Mouse (Mus musculus) embryonic facial prominence, embryonic 12.5 days (tissue): ENCODE results near the gene Plekhm3. TPM values are rescaled to one million over a fixed set of nuclear protein-coding genes. Genes with fewer than 3 reads are reported as not detected.

Source experiments
- ATAC-seq: fragments of 200-750 bp; cut with Nextera tagmentation; 2 replicates; pipeline ENCODE4 v1.8.0; 2017; ENCODE audit not compliant: insufficient number of reproducible peaks, insufficient read depth, low FRiP score, low TSS enrichment
- H3K27ac ChIP-seq: fragments of 300-500 bp; sonication (generic); 2 replicates; pipeline ENCODE4 v1.5.1; 2016; ENCODE audit warnings: mild to moderate bottlenecking
- H3K27me3 ChIP-seq: fragments of 300-500 bp; sonication (generic); 2 replicates; pipeline ENCODE4 v1.6.1; 2016; ENCODE audit warnings: mild to moderate bottlenecking, moderate library complexity
- H3K36me3 ChIP-seq: fragments of 300-500 bp; sonication (generic); 2 replicates; pipeline ENCODE4 v1.6.1; 2016; ENCODE audit warnings: mild to moderate bottlenecking
- H3K4me1 ChIP-seq: fragments of 300-500 bp; sonication (generic); 2 replicates; pipeline ENCODE4 v1.6.1; 2016
- H3K4me2 ChIP-seq: fragments of 300-500 bp; sonication (generic); replicated peaks from 2 replicates; pipeline ENCODE4 v1.6.1; 2016; ENCODE audit warnings: mild to moderate bottlenecking, moderate library complexity
- H3K4me3 ChIP-seq: fragments of 300-500 bp; sonication (generic); 2 replicates; pipeline ENCODE4 v1.5.1; 2016; ENCODE audit warnings: mild to moderate bottlenecking
- H3K9ac ChIP-seq: fragments of 300-500 bp; sonication (generic); 2 replicates; pipeline ENCODE4 v1.6.1; 2016; ENCODE audit warnings: mild to moderate bottlenecking, moderate library complexity
- H3K9me3 ChIP-seq: fragments of 300-500 bp; sonication (generic); 2 replicates; pipeline ENCODE4 v1.6.1; 2016; ENCODE audit warnings: mild to moderate bottlenecking, moderate library complexity
- WGBS: fragments of 180-500 bp; shearing (Covaris S2); methylation state at CpG from one replicate; pipeline ENCODE4 v1.1.7; 2016; 5-methylcytosine and 5-hydroxymethylcytosine counted together
- polyA plus RNA-seq: library from polyadenylated mRNA; unstranded; fragments of >200 nt; fragmentation: Nextera tagmentation; extraction: Ambion mirVana; gene quantifications from 2 replicates; pipeline ENCODE4 v1.2.1, GENCODE M21; 2016

Plekhm3 gene
- polyA plus RNA-seq, 1 experiment from 2014 or later = 10.2 TPM

DNA sequence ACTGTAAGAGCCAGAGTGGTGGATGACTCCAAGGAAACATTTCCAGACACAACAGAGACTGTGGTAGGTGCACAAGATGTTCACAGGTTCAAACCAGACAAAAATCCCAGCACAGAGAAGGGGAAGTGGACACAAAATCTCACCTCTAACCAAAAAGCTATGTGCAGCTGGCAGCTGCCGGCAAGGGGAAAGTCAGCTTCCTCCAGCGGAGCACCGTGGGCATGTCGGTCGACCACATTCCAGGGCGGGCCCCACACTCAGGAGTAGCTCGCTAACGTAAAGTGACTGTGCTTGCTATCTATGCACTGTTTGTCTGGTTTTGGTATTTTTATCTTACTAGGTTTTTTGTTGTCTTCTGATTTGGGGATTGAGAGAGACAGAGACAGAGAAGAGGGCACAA is 7.2 kb downstream of the Plekhm3 start:
- H3K27ac ChIP-seq = no peak overlapping the region
- no peaks in the 10 kb centered on the region for H3K27me3 ChIP-seq
- no peak for ATAC-seq
- H3K4me3 ChIP-seq = no peak overlapping the region
- WGBS = 80% methylated on average over 8 of the region's 8 CpGs
- no peak overlapping the region for H3K4me2 ChIP-seq
- no peaks in the 10 kb centered on the region for H3K9me3 ChIP-seq
- no peak overlapping the region for H3K9ac ChIP-seq
- H3K36me3 ChIP-seq = no peaks in the 10 kb centered on the region
- no peaks in the 10 kb centered on the region for H3K4me1 ChIP-seq

DNA sequence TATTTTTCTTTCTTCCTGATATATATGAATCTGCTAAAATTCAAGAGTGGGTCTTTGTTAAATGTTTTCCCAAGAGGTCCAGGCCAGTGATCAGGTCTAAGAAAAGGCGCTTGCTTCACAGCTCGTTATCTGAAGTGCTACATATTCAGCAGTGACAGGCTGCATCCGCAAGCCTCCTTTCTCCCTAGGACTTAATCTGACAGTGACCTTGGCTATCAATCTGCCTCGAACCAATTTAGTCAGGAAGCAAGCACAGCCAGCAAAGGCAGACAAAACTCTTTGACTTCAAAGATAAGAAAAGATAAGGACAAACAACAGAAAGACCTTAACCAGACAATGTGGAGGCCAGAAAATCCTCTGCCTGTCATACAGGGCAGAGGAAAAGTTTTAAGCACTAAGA is 10.5 kb downstream of the Plekhm3 start:
- Histone ChIP-seq H3K36me3 (peaks cover 6% of the 10 kb centered on the region; the same call in 1 of the 2 replicates), H3K4me3 (no peak overlapping the region), H3K4me2 (no peak overlapping the region), H3K27ac (no peak overlapping the region), H3K4me1 (no peaks in the 10 kb centered on the region), H3K9me3 (no peaks in the 10 kb centered on the region), H3K9ac (no peak overlapping the region), H3K27me3 (no peaks in the 10 kb centered on the region)
- no peak for ATAC-seq
- 62% methylated on average over 4 of the region's 4 CpGs for WGBS

DNA sequence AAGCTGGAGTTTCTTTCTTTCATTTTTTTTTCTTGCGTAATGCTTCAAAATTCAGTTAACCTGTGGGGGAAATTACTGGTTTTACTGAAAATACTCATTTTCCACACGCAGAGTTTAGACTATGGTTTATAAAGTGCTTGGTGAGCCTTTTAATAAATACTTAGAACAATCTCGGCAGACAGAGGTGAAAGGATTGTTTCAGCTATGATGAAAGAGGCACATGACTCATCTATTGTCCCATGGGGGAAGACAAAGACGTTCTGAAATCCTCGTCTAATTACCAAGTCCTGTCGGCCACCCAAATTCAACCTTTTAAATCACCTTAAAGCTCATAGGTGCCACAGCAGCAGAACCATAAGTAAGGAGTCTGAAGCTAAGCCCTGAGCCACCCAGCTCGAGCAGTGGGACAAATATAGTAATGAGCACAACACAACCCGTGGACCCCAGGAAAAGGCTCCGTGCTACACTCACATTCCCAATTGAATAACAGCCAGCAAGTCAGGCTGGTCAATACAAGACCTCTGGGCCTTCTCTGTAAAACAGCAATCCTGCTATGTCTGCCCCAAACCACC is 11.3 kb downstream of the Plekhm3 start:
- no peak overlapping the region for H3K27ac ChIP-seq
- no peaks in the 10 kb centered on the region for H3K9me3 ChIP-seq
- no peaks in the 10 kb centered on the region for H3K4me1 ChIP-seq
- 77% methylated on average over 9 of the region's 9 CpGs for WGBS
- H3K4me2 ChIP-seq = no peak overlapping the region
- peaks cover 6% of the 10 kb centered on the region; the same call in 1 of the 2 replicates for H3K36me3 ChIP-seq
- H3K27me3 ChIP-seq = no peaks in the 10 kb centered on the region
- H3K4me3 ChIP-seq = no peak overlapping the region
- no peak for ATAC-seq
- H3K9ac ChIP-seq = no peak overlapping the region

DNA sequence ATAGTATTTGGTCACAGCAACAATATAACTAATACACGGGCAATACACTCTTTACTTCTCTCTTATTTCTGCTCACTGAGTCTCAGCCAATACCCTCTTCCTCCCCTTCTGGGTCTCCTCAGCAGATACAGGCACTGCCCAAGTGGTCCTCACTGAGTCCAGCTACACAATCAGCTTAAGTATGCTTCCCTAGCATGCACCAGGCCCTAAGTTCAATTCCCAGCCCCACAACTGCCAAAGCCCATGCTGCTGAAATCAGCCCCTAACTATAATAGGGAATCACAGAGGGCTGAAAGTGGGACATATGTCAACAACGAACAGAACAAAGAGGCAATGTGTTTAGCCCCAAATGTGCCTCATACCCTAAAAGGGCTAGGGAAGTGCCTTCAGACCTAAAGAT is 11.9 kb downstream of the Plekhm3 start:
- WGBS = 79% methylated on average over 2 of the region's 2 CpGs
- no peak overlapping the region for H3K27ac ChIP-seq

DNA sequence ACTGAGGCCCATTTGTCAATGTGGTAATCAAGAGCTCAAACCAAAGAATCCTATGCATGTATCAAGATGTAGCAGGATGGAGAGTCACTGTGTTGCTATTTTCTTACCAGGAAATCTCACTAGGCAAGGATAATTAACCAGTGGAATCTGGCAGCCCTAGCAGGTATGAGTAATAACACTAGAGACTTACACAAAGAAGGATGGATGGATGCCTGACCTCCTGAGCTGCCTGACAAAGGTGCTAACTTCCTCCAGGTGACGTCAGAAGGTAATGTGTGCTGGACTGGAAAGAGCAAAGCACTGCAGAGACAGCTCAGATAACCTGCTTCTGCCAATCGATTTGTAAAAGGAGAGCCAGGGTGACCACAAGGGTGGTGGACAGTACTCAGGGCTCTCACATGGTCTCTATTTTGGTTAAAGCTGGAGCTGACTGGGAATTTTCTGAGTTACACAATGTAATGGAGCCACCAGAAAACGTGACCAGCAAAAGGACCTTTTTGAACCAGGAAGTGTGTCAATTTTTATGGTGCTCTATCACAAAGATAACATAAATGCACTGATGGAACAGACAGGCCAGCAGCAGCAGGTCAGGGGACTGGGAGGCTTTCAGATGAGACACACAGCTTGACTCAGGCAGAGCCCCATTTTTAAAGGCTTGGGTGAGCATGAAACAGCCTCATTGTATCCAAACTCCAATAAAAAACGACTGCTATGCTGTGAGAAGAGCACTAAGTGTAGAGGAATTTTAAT is 14.4 kb downstream of the Plekhm3 start:
- H3K36me3 ChIP-seq = peaks cover 6% of the 10 kb centered on the region; the same call in 1 of the 2 replicates
- no peak overlapping the region for H3K4me2 ChIP-seq
- no peak for ATAC-seq
- H3K27me3 ChIP-seq = no peaks in the 10 kb centered on the region
- 67% methylated on average over 4 of the region's 4 CpGs for WGBS
- no peaks in the 10 kb centered on the region for H3K4me1 ChIP-seq
- no peak overlapping the region for H3K4me3 ChIP-seq
- no peak overlapping the region for H3K27ac ChIP-seq
- H3K9ac ChIP-seq = no peak overlapping the region
- H3K9me3 ChIP-seq = no peaks in the 10 kb centered on the region

More for the DNA sequence above, 11.9 kb downstream of the Plekhm3 start:
- Histone ChIP-seq H3K36me3 (peaks cover 6% of the 10 kb centered on the region; the same call in 1 of the 2 replicates), H3K4me3 (no peak overlapping the region), H3K27me3 (no peaks in the 10 kb centered on the region), H3K4me1 (no peaks in the 10 kb centered on the region), H3K9ac (no peak overlapping the region), H3K9me3 (no peaks in the 10 kb centered on the region), H3K4me2 (no peak overlapping the region)
- ATAC-seq = no peak

DNA sequence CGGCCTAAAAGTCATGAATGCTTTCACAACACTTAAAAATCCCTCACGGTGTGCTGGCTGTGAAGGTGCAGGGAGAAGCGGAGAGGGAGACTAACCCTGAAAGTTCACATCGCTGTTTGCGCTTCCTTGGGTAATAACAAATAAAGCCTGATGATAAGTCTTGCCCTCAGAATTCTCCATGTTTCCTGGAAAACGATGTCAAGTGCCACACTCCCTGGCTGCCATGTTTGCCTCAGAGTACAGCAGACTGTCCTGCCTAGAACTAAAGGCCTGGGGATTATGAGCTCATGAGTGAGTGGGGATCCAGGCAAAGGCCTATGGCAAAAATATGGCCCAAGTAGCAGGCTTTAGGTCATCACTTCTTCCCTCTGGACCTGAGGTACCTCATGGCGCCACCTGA is 17.7 kb downstream of the Plekhm3 start:
- Histone ChIP-seq H3K36me3 (peaks cover 3% of the 10 kb centered on the region; the same call in 1 of the 2 replicates), H3K9ac (no peak overlapping the region), H3K4me2 (no peak overlapping the region), H3K4me1 (no peaks in the 10 kb centered on the region), H3K9me3 (no peaks in the 10 kb centered on the region), H3K27ac (no peak overlapping the region), H3K27me3 (no peaks in the 10 kb centered on the region), H3K4me3 (no peak overlapping the region)
- 88% methylated on average over 7 of the region's 7 CpGs for WGBS
- ATAC-seq = no peak

DNA sequence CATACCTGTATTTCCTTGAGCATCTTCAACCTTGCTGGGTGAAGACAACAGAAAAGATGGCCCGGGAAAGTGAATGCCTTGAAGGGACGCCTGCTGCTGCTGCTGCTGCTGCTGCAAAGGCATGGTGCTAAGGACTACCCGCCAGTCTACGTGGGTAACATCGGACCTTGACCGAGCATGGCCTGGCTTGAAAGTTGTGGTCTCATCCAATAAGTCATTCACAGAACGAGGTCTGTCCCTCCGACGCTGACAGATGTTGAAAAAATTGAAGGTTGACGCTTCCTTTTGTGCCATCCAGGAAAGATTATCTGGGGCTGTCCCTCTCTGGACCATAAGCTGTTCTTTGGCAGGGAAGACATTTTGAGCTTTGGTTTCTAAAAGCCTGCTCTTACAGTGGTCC is 18.9 kb downstream of the Plekhm3 start:
- 93% methylated on average over 10 of the region's 10 CpGs for WGBS
- Histone ChIP-seq H3K9me3 (no peaks in the 10 kb centered on the region), H3K4me2 (no peak overlapping the region), H3K27ac (no peak overlapping the region), H3K27me3 (no peaks in the 10 kb centered on the region), H3K4me1 (no peaks in the 10 kb centered on the region), H3K9ac (no peak overlapping the region), H3K4me3 (no peak overlapping the region), H3K36me3 (no peaks in the 10 kb centered on the region; the same call in 1 of the 2 replicates)
- no peak for ATAC-seq

DNA sequence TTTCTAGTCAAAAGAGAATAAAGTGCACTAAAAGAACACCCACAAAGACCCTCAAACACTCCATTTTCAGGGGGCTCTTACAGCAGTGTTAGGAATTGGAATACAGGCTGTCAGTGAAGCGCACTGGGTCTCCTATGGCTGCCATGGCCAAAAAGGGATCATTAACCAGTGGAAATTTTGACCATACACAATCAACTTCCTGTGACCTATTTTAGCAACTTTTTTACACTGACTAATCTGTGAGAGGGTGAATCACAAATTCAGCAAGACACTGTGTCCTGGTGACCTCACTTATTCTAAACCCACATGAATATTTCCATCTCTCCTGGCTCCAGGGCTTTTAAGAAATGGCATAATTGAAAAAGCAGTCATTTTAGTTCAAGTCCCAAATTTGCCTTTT is 23.7 kb downstream of the Plekhm3 start:
- 89% methylated on average over 1 of the region's 1 CpGs for WGBS
- ATAC-seq = no peak
- no peak overlapping the region for H3K4me3 ChIP-seq
- H3K27me3 ChIP-seq = no peaks in the 10 kb centered on the region
- no peak overlapping the region for H3K27ac ChIP-seq
- no peaks in the 10 kb centered on the region for H3K9me3 ChIP-seq
- no peaks in the 10 kb centered on the region for H3K4me1 ChIP-seq
- no peak overlapping the region for H3K4me2 ChIP-seq
- H3K36me3 ChIP-seq = no peaks in the 10 kb centered on the region; the same call in 1 of the 2 replicates
- H3K9ac ChIP-seq = no peak overlapping the region

DNA sequence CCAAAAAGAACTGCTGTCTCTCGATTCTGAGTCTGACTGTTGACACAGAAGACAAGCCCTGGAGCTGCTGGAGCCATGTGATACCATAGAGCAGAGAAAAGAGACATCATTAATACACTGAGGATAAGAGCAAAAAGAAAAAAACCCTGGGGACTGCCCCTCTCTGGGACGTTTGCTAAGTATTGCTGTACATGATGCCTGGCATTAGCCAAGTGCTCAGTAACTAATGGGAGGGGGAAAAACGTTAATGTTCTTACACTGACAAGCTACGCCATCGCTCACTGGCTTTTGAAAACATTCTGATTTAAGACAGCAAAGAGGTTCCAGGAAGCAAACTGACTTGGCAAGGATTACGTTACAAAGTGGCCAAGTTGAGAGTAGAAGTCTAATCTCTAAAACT is 26.5 kb downstream of the Plekhm3 start:
- no peak for ATAC-seq
- Histone ChIP-seq H3K27me3 (no peaks in the 10 kb centered on the region), H3K4me2 (no peak overlapping the region), H3K9ac (no peak overlapping the region), H3K4me1 (no peaks in the 10 kb centered on the region), H3K27ac (no peak overlapping the region), H3K36me3 (no peaks in the 10 kb centered on the region), H3K4me3 (no peak overlapping the region), H3K9me3 (no peaks in the 10 kb centered on the region)
- 68% methylated on average over 6 of the region's 6 CpGs for WGBS

DNA sequence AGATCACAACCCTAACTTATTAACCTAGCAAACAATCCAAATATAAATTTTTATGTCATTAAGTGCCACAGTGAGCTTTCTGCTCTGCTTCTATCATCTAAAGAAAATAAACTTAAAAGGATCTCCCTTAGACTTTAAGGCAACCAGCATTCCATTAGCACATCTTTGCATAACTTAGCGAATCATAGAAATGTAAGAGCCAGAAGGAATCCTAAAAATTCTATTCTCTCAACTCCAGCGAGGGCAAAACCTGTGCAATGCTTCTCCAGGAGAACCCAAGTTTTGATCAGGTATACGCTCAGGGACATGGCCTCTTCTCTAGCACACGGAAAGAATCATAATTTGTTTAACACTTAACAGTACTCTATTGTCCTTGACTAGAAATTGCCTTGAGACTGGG is 27.0 kb downstream of the Plekhm3 start:
- Histone ChIP-seq H3K4me1 (no peaks in the 10 kb centered on the region), H3K9me3 (no peaks in the 10 kb centered on the region), H3K9ac (no peak overlapping the region), H3K36me3 (no peaks in the 10 kb centered on the region), H3K27me3 (no peaks in the 10 kb centered on the region), H3K4me2 (no peak overlapping the region), H3K4me3 (no peak overlapping the region), H3K27ac (no peak overlapping the region)
- WGBS = 69% methylated on average over 4 of the region's 4 CpGs
- ATAC-seq = no peak

DNA sequence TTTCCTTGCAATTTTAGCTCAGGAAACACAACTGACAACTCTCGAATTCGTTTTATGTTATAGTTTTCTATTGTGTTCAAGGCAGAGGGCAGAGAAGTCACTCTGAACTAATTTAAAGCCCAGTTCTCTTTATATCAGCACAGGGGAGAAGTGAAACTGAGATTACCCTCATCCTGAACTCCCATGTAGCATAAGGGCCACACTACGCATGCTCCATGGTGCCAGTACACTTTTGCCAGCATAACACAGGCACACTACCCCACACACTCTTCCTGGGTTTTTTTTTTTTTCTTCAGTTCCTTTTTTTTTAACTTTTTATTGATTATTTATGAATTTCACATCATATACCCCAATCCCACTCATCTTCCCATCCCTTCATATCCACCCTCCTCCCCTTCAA is 28.1 kb downstream of the Plekhm3 start:
- Histone ChIP-seq H3K4me1 (no peaks in the 10 kb centered on the region), H3K9ac (no peak overlapping the region), H3K9me3 (no peaks in the 10 kb centered on the region), H3K4me2 (no peak overlapping the region), H3K27ac (no peak overlapping the region), H3K36me3 (no peaks in the 10 kb centered on the region), H3K27me3 (no peaks in the 10 kb centered on the region), H3K4me3 (no peak overlapping the region)
- ATAC-seq = no peak
- WGBS = 91% methylated on average over 3 of the region's 3 CpGs

DNA sequence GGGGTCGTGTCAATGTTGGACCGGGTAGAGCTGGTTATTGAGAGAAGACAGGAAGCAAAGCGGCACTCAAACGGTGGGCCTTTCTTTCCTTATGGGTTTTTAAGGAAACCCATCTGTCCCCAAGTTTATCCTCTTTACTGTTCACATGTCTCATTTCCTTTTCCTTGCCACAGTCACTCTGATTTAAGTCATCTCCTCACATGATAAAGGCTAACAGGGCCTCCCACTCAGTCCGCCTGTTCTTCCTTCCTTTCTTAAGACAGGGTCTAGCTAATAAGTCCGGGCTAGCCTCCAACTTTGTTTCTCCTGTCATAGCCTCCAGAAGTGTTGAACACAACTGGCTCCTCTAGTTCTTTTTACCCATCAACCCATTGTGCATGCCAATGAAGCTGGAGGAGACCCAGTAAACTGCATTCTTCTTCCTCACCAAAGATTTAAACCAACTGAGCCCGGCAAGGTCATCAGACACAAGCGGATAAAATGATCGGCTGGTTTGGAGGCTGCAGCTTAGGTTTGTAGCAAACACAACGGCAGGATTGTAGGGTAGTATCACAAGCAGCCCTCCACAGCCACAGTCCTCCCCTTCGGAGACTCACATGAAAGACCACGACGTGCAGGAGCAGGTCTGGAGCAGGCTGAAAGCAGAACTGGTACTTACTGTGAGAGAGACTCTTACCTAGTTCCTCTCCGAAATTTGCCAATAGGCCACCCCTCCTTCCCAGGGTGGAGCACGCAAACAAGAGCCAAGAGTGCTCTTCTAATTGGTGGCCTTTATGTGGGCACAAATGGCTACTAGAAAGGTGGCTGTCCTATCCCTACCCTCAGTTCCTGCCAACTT is 29.0 kb downstream of the Plekhm3 start:
- 88% methylated on average over 15 of the region's 15 CpGs for WGBS
- no peaks in the 10 kb centered on the region for H3K27me3 ChIP-seq
- no peak for ATAC-seq

More for the DNA sequence above, 29.0 kb downstream of the Plekhm3 start:
- no peak overlapping the region for H3K27ac ChIP-seq
- H3K4me3 ChIP-seq = no peak overlapping the region
- H3K9me3 ChIP-seq = no peaks in the 10 kb centered on the region
- H3K9ac ChIP-seq = no peak overlapping the region
- no peak overlapping the region for H3K4me2 ChIP-seq
- H3K36me3 ChIP-seq = no peaks in the 10 kb centered on the region
- no peaks in the 10 kb centered on the region for H3K4me1 ChIP-seq
